Mouse (Mus musculus): ENCODE measurements at regions not wholly inside any gene's neighbourhood (a gene's known extent, or its start where the extent isn't known, plus 50 kb on each side); places are given as distances from the start of the nearest gene placed in this dataset.
"Not testable (repeated sequence)": the region's sequence is repeated elsewhere in the genome, so short reads cannot be mapped to it uniquely, and the experiment has no call there.

DNA sequence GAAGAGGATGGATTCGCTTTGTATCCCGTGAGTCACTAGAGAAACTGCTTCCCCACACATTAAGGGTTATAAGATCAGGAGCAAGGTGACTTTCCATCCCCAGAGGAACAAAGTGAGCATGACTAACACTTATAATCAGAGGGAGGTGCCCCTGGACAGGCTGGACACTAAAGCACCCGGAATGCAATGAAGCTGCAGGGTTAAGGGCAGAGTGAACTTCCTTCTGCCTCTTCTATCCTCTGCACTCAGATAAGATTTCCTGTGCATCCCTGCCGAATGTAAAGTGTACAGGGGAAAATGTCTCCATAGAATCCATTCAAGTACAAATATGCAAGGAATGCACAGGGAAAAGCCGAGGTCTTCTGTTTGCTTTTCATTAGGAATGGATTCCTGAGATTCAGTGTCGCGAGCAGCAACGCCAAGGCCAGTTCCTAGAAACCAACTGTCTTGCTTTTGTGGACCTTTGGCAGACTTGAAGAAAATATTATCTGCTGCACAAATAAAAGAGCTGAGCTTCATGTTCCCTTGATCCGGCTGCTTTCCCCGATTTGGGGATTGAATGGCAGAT, 58.5 kb upstream of the Fbxl7 start:
- no peak for DNase-seq

DNA sequence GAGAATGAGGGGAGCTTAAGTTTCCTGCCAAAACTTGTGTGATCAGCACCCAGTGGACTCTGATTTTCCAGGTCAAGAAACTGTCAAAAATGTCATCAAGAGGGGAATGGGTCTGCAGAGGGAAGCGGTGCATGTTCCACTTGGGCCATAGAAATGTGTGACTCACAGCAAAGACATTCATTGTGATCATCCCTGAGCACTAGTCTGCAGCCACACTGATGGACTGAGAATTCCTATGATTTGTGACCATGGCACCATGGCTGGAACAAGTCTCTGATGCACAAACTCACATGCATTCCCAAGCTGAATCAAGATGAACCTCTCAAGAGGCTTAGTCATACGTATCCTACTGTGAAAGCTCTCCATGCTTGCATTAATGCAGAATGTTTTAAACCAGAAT, 63.6 kb upstream of the Fbxl7 start:
- no peak for DNase-seq

DNA sequence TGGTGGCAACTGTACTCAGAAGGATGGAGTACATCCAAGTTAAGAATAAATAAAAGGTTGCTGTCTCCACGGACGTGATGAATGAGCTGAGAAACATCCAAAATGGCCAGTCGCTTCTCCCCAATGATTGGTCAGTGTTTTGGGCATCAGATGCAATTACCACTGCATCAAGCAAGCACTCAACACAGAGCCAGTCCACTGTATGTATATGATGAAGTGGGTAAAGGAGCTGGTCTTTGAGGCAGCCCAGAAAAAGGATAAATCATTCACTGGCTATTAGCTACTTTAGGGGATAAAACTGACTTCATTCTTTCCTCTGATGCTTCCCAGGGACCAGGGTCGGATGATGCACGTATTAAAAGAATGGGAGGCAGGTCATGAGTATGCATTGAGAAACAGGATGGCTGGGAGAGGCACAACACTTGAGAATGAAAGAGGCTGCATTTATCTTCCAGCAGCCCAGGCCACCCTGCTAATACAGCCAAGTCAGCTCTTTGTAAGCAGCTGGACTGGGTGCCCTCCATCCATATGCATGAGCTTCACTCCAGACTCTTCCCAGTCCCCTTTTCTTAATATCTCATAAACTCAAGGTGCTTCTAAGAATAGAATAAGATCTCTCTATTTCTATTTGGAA, 73.1 kb upstream of the Fbxl7 start:
- DNase-seq = no peak

DNA sequence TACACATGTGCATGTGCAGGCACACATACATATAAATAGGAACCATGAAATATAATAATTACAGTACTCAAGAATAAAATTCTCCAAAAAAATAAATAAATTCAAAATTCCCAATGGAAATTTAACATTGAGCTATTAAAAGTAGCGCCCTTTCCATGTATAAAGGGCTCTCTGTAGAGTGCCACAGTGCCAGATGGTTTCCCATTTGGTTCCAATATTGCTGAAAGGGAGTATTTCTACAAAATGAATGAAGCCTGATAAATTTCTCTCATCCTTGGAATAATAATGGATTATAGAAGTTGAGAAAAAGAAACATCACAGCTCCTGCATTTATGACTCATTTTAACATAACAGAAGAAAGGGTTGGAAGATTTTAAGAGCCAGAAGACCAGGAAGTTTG, 75.4 kb upstream of the Fbxl7 start:
- DNase-seq = no peak

DNA sequence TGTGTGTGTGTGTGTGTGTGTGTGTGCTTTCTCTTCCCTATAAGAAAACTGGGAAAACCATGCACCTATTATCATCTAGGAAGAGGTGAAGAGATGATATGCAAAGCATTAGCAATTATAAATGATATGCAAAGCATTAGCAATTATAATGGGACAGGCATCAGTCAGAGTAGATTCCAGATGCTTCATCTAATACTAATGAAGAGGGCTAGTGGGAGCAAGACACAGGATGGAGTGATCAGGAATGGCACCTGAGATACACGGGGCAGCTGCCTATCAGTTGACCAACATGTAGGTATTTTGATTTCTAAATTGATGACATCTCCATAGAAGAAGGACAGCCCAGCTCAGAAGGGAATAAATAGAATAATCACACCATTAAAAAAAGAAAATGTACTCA, 97.7 kb upstream of the Fbxl7 start:
- DNase-seq = no peak

DNA sequence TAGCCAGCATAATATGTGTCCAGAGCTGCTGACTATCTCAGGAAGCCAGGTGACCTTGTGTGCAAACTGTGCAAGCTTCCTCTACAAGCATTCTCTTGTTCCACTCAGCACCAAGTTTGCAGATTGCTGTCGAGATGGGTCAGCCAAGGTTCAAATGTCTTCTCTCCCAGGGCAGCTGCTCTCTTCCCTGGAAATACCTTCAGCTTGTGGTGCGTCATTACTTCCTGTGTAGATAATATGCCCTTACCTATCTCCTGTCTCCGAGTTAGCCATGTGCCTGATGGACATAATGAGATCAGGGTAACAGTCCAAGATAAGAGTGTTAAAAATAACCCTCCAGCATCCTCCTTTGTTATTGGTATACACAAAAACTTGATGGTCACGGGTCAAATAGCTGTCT, 113.7 kb upstream of the Fbxl7 start:
- DNase-seq = no peak

DNA sequence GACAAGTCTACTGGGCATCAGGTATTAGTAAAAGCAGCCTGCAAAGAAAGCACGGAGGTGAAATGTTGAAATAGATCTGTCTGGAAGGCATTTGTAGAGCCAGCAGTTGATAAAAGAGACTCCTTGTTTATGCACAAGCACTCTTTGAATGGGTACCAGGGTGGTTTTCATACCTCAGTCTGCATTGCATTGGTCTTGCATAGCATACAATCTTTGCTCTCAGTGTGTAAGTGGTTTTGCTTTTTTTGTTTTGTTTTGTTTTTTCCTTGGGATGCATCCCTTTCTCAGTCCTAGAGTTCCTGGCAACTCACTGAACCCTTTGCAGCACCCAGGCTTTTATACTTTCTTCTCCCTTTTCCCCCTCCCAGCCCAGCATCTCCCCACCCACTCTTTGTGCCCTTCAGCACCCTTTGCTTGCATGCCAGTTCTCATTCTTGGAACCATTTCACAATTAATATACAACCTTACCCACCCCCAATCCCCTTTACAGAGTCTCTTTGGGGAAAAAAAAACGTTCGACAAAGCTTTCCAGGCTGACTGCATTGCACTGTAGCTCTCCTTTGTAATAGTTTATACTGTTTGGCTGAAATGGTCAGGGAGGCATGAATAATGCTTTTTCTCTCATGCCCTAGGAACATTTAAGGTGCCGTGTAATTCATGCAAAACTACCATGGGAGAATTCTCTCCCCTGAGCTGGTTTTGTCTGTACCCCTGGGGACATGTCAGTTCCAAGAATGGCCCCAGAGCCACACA, 118.7 kb upstream of the Fbxl7 start:
- no peak for DNase-seq

DNA sequence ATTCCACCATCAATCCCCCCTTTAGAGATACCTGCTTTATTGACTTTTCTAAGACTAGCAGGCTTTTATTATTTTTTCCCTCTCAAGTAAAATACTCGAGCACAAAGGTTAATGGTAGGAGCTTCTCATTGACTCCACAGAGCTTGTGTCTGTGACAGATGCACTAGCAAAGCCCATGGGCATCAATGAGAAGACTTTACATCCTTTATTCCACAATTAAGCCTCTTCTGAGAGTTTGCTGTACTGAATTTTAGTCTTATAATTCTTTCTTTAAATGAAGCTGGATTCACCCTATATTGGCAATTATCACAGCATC, 119.2 kb upstream of the Fbxl7 start:
- no peak for DNase-seq

DNA sequence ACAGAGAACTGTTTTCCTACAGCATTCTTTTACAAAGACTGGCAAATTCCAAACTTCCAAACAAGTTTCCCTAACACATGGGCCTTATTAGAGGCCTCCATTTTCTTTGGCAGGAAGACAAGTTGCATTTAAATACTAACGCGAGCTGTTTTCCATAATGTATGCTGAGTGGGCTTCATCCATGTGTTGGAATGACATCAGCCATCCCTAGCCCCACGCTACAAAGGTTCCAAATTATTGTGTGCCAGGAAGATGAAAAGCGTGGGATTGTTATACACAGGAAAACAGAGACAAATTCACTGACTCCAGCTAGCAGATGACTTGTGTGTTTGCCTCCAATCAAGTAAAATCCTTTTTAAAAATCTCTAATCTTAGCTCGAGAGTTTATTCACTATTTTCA, 125.1 kb upstream of the Fbxl7 start:
- DNase-seq = no peak

DNA sequence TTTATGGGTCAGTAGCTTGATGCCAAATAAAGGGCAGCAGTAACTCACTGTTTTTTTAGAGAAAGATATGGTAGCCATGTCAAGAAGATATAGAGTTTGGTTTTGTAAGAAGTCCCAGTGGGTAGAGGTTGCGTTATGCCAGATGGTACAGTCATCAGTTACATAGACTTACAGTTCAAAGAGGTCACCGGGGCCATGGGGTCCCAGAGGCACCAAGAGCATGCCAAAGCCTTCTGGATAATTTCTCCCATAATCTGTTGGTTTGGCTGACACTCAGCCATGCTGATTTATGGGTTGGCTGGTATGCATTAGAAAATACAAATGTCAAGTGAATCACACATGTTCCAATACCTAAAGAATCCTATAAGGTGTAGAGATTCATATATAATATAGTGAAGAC, 137.9 kb upstream of the Fbxl7 start:
- no peak for DNase-seq

DNA sequence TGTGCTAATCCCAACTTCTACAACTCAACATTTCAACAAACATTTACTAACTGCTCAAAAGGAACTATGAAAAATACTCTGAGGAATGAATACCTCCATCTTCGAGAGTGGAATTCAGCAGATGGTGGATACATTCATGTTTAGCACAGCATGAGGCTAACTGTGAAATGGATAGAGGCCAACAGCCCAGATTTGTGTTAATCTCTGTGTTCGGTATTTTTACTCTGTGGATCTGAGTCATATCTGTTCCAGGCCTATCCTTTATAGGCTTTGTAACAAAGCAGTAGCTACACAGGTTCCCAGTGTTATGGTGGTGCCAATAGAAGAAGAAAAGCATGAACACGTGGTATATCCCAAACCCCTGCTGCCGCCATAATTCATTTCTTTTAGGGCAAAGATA, 148.4 kb upstream of the Fbxl7 start:
- no peak for DNase-seq

DNA sequence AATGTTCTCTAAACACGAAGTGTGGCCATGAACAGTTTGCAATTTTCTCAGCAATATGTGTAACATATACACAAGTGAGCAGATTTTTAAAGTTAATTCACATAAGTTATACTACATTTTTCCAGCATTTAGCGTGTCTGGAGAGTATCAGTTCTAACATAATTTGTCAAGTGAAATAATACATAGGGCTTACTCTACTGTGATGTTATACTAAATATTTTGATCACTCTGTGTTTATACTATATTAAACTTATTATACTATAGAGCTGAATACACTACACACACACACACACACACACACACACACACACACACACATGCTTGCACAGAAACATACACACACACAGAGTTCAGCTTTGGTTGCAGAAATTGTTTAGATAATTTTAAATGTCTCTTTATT, 155.3 kb upstream of the Fbxl7 start:
- DNase-seq = no peak

DNA sequence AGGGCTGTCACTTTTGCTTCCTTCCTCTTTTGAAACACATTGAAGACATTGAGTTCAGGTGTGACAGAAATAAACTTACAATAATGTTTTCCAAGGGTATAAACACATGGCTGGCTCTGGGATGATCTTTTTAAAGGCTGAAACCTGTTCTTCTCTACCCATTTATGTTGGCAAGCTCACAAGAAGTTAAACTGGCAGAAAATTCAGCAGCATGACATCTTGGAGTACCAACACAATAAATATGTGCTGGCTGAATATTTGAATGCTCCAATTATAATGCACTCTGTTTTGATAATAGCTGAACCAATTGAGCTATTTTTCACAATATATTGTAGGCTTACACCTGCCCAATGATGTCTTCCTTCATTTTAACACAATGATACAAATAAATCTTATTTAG, 168.1 kb upstream of the Fbxl7 start:
- DNase-seq = no peak

DNA sequence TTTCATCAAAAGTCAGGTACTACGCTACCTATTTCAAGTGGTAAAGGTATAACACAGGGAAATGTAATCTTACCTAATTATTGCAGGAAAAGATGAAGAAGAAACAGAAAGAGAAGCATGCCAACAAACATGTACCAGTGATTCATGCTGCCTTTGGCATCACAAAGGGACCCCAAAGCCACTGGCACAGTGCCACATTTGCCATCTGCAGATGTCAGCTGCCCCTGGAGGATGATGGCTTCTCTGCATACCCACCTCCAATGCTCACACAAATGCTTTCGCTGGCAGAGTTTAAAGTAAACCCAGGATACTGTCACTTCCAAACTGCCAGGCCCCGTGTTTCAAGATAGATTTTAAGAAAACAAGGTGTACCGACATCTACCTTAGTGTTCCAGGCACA, 168.6 kb upstream of the Fbxl7 start:
- no peak for DNase-seq

DNA sequence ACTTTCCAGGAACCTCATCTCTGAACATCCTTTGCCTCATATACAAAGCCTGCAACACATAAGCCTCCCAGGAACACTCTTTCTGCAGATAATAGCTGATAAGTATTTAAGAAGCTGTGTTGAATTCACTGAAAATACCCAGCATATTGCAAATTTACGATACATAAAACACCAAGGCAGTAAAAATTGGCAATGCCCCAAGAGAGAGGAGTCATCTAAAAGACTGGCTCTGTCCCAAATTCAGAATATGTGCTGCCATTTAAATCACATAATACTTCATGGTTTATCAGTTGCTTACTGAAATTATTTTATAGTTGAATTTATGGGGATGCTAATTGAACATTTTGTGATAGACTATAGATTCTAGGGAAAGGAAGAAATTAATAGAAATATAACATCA, 172.3 kb upstream of the Fbxl7 start:
- no peak for DNase-seq

DNA sequence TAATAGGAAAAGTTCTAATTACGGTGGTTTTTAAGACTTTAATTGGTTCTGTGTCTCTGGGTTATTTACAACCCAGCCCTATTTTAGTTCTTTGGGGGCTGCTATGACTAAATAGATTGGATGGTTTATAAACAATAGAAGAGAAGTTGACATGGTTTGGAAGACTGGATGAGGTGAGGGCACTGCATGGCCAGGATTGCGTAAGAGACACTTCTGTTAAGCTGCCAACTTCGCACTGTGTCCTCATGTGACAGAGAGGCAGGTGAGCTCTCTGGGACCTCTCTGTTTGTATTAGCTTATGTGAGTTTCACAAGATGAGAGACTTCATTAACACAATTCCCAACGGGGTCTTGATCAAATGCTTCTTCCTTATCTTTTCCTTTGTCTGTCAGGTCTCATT, 182.5 kb upstream of the Fbxl7 start:
- no peak for DNase-seq

DNA sequence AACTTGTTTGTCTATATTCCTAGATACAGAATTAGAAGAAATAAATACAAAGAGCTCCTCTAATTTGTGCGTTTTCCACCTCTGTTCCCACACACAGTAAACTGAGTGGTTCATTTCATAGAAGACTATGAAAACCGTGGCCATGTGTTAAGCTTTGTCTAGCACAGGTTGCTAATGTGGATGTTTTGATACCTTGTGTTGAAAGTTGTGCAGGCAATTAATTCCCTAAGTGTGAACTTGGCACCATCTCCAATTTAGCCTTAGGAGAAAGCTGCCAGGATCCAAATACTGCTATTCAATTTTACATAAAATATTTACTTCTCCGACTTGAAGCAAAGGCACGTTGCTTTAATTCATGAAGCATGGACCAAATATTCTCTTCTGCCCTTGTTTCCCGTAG, 187.4 kb upstream of the Fbxl7 start:
- DNase-seq = no peak

DNA sequence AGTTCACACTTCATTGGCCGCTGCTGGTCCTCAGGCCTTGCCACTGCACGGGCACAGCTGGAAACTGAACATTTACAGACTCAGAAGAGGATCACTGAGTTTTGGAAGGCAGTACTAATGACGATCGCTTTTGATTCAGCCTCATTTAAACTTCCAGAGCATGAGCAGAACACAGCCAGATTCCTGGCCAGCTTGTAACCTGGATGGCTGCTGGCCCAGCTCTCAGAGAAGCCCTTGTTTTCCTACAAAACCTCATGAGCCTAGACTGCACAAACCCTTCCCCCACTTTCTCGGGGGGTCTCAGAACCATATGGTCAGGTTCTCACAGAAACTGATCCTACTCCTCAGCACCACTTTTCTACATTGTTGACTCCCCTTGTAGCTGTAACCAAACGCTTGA, 188.2 kb upstream of the Fbxl7 start:
- no peak for DNase-seq

DNA sequence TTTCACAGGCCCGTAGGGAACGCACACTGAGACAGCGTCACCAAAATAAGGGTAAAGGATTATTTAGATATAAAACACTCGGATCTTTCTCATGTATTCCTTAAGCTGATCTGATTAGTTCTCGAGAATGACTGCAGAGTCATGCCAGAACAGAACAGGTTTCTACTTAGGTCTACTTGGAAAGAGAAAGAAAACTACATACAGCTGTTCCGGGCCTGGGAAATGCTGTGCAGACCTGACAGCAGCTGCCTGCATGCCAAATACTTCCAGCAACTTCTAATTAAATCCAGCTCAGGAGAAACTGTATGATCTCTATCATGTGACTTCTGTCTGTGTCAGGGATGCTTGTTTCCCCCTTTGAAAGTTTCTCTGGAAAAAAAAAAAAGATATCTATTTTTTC, 193.8 kb upstream of the Fbxl7 start:
- no peak for DNase-seq

DNA sequence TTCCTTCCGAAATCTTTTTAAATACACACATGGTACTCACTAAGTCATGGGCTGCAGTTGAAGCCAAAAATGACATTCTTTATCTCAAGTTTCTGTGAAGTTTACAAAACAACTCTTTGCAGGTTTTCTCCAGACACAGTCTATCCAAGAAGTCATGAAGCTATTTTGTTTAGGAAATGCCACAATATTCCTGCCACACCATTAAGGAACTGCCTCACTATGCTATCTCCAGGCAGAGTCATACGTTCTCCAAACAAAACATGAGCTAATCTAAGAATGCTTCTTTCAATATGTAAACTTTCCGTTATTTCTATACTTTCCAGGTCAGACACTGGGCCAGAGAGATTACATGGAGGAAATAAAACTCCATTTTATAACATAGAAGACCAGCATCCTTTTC, 198.7 kb upstream of the Fbxl7 start:
- no peak for DNase-seq

DNA sequence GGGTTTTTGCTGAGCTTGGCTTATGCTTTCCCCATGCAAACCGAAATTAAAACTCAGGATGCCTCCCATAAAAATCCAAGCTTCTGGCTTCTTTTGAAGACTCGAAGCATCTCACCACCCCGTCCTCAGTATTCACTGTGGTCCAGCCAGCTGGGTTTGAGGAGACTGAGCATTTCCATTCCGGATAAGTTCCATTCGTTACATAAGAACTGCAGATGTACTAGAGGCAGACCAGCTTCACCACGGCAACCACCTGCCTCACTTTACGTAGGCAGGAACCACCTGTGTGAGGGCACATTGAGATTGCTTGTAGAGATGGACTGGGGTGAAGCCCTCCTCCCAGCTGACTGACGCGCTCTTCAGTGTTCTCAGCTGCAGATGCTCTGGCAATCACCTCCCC, 199.9 kb upstream of the Fbxl7 start:
- no peak for DNase-seq

DNA sequence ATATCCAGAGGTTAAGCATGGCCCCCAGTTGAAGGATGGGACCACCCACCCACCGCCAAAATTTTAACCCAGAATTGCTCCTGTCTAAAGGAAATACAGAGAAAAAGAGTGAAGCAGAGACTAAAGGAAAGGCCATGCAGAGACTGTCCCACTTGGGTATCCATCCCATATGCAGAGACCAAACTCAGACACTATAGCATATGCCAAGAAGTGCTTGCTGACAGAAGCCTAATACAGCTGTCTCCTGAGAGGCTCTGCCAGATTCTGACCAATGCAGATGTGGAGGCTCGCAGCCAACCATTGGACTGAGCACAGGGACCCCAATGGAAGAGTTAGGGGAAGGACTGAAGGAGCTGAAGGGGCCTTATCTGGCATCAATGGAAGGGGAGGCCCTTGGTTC, 206.2 kb upstream of the Fbxl7 start:
- not testable (repeated sequence) for DNase-seq

DNA sequence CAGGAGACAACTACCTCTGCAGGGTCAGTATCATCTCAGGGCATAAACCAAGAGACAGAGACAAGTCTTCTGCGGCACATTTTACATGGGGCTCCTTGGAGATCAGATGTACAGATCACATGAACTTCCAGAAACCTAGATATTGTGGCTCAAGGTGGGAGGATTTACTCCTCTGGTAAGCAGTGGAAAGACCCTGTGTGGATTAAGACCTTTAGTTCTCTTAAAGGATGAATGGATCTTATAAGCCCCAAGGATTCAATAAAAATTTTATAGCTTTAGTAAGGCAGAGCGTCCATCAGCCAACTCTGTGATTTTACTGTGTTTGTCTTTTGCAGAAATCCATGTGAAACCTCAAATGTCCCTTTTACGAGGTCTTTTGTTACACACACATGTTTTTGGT, 213.8 kb upstream of the Fbxl7 start:
- DNase-seq = no peak

DNA sequence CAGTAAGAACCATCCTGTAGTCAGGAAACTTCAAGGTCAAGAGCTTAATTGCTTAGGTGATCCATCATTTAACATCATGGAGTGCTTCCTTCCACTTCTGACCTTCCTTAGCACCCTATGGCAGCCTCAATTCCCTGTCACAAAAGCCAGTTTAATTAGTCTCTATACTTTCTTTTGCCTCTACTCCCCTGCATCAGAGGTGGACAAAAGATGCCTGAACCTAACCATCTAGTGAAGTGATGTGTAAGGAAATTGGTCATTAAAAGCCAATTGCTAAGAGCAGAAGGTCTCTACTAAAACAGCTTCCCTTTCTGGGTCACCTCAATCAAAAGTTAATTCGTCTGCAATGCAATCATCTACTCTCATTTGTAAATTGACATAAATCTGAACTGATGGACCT, 234.3 kb upstream of the Fbxl7 start:
- DNase-seq = no peak

DNA sequence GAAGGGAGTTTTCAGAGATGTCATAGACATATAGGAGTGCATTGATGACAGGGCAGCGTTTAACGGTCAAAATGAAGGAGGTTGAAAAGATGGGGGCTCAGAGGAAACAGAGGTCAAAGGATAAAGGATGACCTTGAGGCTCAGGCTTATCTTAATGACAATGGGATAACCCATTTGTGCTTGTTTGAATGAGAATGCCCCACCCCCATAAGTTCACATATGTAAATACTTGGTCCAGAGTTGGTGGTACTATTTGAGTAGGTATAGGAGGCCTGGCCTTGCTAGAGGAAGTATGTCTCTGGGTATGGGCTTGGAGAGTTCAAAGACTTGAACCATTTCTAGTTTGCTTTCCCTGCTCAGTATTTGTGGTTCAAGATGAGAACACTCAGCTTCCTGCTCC, 237.4 kb upstream of the Fbxl7 start:
- DNase-seq = no peak

All from lung, adult 18-20 months (tissue).